Mouse (Mus musculus): ENCODE data around the gene Ppfibp2.

Ppfibp2 gene

GRCm38 (mm10) chr7:107757308-107758151 lies 162.5 kb downstream of the Ppfibp2 start, which contains the start of gene Cyb5r2:
Cyb5r2 (minus strand) TSS chr7:107758032.
- no peak for DNase-seq (ENCODE audit: low read depth)

- DNase-seq (ENCODE audit: low read depth): no peak
Measured at GRCm38 (mm10) chr7:107770812-107771211, 175.8 kb downstream of the Ppfibp2 start.

GRCm38 (mm10) chr7:107778216-107778615 lies 183.2 kb downstream of the Ppfibp2 start:
- no peak for DNase-seq (ENCODE audit: low read depth)

GRCm38 (mm10) chr7:107779611-107780010 lies 184.6 kb downstream of the Ppfibp2 start:
- peak; percentile 6 for DNase-seq (ENCODE audit: low read depth)

GRCm38 (mm10) chr7:107787977-107788620 lies 193.1 kb downstream of the Ppfibp2 start:
- peak; percentile 29 for DNase-seq (ENCODE audit: low read depth)

- DNase-seq (ENCODE audit: low read depth): no peak
Measured at GRCm38 (mm10) chr7:107796500-107796899, 201.5 kb downstream of the Ppfibp2 start.

Measured in 416B (cell line).